Mouse (Mus musculus): ENCODE measurements at regions not wholly inside any gene's neighbourhood (a gene's known extent, or its start where the extent isn't known, plus 50 kb on each side); places are given as distances from the start of the nearest gene placed in this dataset.
A peak's percentile ranks its signal among the peaks of the same experiment; 100 is the strongest.

DNA sequence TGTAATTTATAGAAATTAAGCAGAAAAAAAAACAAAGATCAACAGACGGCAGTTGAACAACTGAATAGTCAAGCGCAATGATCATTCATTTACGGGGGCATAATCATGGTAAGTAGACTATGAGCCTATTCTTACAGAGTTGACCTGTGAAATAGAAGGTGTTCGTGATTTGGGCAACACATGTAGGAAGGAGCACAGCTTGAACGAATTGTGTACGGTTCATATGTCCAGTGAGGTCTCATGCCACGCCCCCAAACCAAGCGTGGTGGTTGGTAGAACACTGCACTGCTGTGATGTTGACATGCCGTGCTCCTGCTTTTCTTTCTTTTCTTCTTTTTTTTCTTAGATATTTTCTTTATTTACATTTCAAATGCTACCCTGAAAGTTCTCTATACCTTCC, 563.1 kb downstream of the Etv1 start:
- DNase-seq (ENCODE audit: low spot score in 2 of 2), result peak in 1 of 2 experiments; percentile 21

- no peak for DNase-seq (ENCODE audit: low spot score in 2 of 2)
These were observed 592.5 kb downstream of the Etv1 start for GRCm38 (mm10) chr12:39371480-39372245.

- no peak for DNase-seq (ENCODE audit: low spot score in 2 of 2)
These were observed 594.5 kb downstream of the Etv1 start for GRCm38 (mm10) chr12:39373721-39374120.

Measured in cerebellum, postnatal 4 days (tissue).